Mouse (Mus musculus) hindbrain, embryonic 11.5 days (tissue): ENCODE results near the gene A930002H24Rik. TPM values are rescaled to one million over a fixed set of nuclear protein-coding genes. Genes with fewer than 3 reads are reported as not detected.
A peak's percentile ranks its signal among the peaks of the same experiment; 100 is the strongest.

Experiments used
- ATAC-seq: fragments of 200-750 bp; cut with Nextera tagmentation; 2 replicates; pipeline ENCODE4 v1.8.0; 2017; ENCODE audit warnings: mild to moderate bottlenecking, moderate TSS enrichment, moderate library complexity; ENCODE audit not compliant: low FRiP score
- DNase-seq: peaks from one replicate; pipeline ENCODE4 v3.0.0-alpha.2; 2015; ENCODE audit warnings: low spot score
- H3K27ac ChIP-seq: fragments of 300-500 bp; sonication (generic); 2 replicates; pipeline ENCODE4 v1.5.1; 2014; ENCODE audit warnings: mild to moderate bottlenecking, low read depth, low read length
- H3K27me3 ChIP-seq: fragments of 300-500 bp; sonication (generic); 2 replicates; pipeline ENCODE4 v1.6.1; 2014; ENCODE audit warnings: mild to moderate bottlenecking, low read length, moderate library complexity, mixed read lengths; ENCODE audit not compliant: control insufficient read depth, insufficient read depth
- H3K36me3 ChIP-seq: fragments of 300-500 bp; sonication (generic); 2 replicates; pipeline ENCODE4 v1.6.1; 2014; ENCODE audit warnings: mild to moderate bottlenecking, low read length, moderate library complexity, mixed read lengths; ENCODE audit not compliant: control insufficient read depth, insufficient read depth
- H3K4me1 ChIP-seq: fragments of 300-500 bp; sonication (generic); replicated peaks from 2 replicates; pipeline ENCODE4 v1.6.1; 2014; ENCODE audit warnings: low read length, mixed read lengths; ENCODE audit not compliant: control insufficient read depth, insufficient read depth
- H3K4me2 ChIP-seq: fragments of 300-500 bp; sonication (generic); replicated peaks from 2 replicates; pipeline ENCODE4 v1.6.1; 2014; ENCODE audit warnings: mild to moderate bottlenecking, low read depth, low read length
- H3K4me3 ChIP-seq: fragments of 300-500 bp; sonication (generic); 2 replicates; pipeline ENCODE4 v1.5.1; 2014; ENCODE audit warnings: low read depth, low read length
- H3K9ac ChIP-seq: fragments of 300-500 bp; sonication (generic); 2 replicates; pipeline ENCODE4 v1.6.1; 2014; ENCODE audit warnings: low read depth, low read length
- H3K9me3 ChIP-seq: fragments of 300-500 bp; sonication (generic); 2 replicates; pipeline ENCODE4 v1.6.1; 2016; ENCODE audit warnings: low read length; ENCODE audit not compliant: control insufficient read depth
- WGBS: fragments of 180-500 bp; shearing (Covaris S2); extraction: QIAGEN DNeasy Blood & Tissue Kit; methylation state at CpG from one replicate; pipeline ENCODE4 v1.1.7; 2014; 5-methylcytosine and 5-hydroxymethylcytosine counted together
- polyA plus RNA-seq: library from polyadenylated mRNA; unstranded; fragments of >200 nt; fragmentation: Nextera tagmentation; extraction: Ambion mirVana; gene quantifications from 2 replicates; pipeline ENCODE4 v1.2.1, GENCODE M21; 2014

A930002H24Rik gene
- polyA plus RNA-seq = 2.3 and 5.6 TPM in 2 replicates

DNA sequence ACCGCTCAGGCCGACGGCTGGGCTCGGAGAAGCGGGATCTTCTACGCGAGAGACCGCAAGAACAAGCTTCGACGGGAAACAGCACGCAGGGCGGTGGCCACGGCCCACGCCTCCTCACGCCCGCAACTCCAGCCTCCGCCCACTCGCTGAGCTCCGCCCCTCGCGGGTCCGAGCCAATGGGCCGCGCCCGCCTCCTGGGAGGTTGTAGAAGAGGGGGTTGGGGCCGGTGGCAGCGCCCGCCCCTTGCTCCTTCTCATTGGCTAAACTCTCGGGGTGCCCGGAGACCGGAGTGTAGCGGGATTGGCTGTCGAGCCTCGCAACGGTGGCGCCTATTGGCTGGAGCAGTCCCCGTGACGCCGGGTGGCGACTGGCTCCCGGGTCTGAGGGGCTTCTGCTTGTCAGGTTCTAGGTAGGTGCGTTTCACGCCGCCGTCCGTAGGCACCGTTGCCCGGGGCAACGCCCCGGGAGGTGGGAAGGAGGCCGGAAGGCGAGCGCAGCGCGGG lies at the start of gene A930002H24Rik:
A930002H24Rik (minus strand) TSS at position 145 of the 503 bp plus-strand sequence.
- under 1% methylated on average over 52 of the region's 55 CpGs for WGBS
- Histone ChIP-seq H3K9me3 (no peaks in the 10 kb centered on the region), H3K36me3 (no peaks in the 10 kb centered on the region), H3K4me2 (peak within 1 kb of the TSS; percentile 92), H3K4me3 (peak within 1 kb of the TSS; percentile 74), H3K27ac (peak within 1 kb of the TSS; percentile 76), H3K9ac (peak within 1 kb of the TSS; percentile 74), H3K27me3 (no peaks in the 10 kb centered on the region), H3K4me1 (no peaks in the 10 kb centered on the region)
- DNase-seq (peak; percentile 98), ATAC-seq (peak; percentile 100)

DNA sequence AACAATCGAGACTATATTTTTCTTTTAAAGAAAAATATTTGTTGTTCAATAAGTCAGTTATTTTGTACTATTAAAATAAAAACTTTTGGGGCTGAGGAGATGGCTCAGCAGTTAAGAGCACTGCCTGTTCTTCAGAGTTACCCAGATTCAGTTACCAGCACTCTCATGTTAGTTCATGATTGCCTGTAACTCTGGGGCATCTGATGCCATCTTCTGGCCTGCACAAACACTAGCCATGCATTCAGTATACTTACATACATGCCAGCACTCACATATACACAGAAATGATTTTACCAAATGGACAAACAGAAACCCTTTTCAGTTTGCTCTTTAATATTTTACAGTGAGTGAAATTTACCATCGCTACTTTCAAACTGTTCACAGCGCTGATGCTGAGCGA lies 45.7 kb upstream of the A930002H24Rik start:
- Histone ChIP-seq H3K9ac (no peak overlapping the region), H3K4me1 (no peaks in the 10 kb centered on the region), H3K27me3 (no peaks in the 10 kb centered on the region), H3K4me3 (no peak overlapping the region), H3K36me3 (no peaks in the 10 kb centered on the region), H3K27ac (no peak overlapping the region), H3K9me3 (no peaks in the 10 kb centered on the region), H3K4me2 (no peak overlapping the region)
- 91% methylated on average over 4 of the region's 4 CpGs for WGBS
- ATAC-seq = no peak
- DNase-seq = no peak

DNA sequence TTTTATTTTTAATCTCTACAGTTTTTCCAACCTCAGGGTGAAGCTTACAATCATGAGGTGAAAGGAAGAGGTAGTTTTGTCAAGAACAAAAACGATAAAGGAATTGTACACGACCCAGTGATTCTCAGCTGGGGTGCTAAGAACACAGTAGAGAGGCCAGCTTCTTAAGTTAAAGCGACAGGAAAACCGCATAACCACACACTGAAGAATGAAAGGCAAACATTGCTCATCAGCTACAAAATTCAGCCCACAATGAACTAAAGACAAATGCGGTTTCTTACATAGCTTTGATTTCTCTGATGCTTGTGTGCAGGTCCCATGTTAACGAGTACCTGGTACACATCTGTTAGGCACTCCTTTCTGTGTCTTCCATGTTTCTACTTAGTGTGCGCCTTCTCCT lies 33.5 kb upstream of the A930002H24Rik start:
- ATAC-seq (no peak), DNase-seq (no peak)
- H3K4me1 ChIP-seq = no peaks in the 10 kb centered on the region
- H3K36me3 ChIP-seq = no peaks in the 10 kb centered on the region
- H3K27me3 ChIP-seq = no peaks in the 10 kb centered on the region
- WGBS = 87% methylated on average over 7 of the region's 7 CpGs
- H3K9me3 ChIP-seq = no peaks in the 10 kb centered on the region
- no peak overlapping the region for H3K27ac ChIP-seq
- H3K4me2 ChIP-seq = no peak overlapping the region
- no peak overlapping the region for H3K4me3 ChIP-seq
- no peak overlapping the region for H3K9ac ChIP-seq

DNA sequence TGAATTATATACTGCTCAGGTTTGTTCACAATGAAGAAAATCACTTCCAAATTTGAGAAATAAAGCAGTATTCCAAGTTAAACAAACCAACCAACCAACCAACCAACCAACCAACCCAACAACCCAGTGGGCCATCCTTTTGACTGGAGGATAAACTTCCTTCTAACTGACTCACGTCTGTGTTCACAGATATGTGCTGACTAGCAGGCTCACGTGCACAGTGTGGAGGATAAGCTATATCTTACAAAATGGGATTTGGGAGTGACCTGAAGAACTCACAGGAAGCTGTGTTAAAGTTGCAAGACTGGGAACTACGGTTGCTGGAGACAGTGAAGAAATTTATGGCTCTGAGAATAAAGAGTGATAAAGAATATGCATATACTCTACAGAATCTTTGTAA lies 32.2 kb upstream of the A930002H24Rik start:
- no peaks in the 10 kb centered on the region for H3K27me3 ChIP-seq
- ATAC-seq (no peak), DNase-seq (no peak)
- no peak overlapping the region for H3K4me3 ChIP-seq
- no peak overlapping the region for H3K9ac ChIP-seq
- H3K9me3 ChIP-seq = no peaks in the 10 kb centered on the region
- H3K4me2 ChIP-seq = no peak overlapping the region
- WGBS = 87% methylated on average over 3 of the region's 3 CpGs
- H3K4me1 ChIP-seq = no peaks in the 10 kb centered on the region
- H3K27ac ChIP-seq = no peak overlapping the region
- H3K36me3 ChIP-seq = no peaks in the 10 kb centered on the region

DNA sequence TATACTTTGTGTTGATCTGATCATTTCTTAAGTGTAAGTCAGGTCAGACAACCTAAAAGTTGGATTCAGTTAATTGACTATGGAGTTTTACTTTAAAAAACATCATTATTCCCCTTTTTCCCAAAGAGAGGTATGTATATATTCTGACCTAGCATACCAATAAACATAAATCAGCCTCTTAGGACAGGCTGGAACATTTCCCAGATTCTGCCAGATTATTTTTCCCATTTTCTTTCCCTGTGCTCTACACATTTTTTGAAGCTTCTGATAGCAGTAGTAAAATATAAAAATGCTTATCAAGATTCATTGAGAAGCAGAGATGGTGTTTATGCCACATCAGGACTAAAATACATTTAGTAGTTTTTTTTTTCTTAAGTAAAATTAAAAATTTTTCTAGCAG lies 27.0 kb upstream of the A930002H24Rik start:
- Histone ChIP-seq H3K27ac (no peak overlapping the region), H3K36me3 (no peaks in the 10 kb centered on the region), H3K27me3 (no peaks in the 10 kb centered on the region), H3K4me3 (no peak overlapping the region), H3K9ac (no peak overlapping the region), H3K4me1 (no peaks in the 10 kb centered on the region), H3K4me2 (no peak overlapping the region), H3K9me3 (no peaks in the 10 kb centered on the region)
- no peak for DNase-seq
- ATAC-seq = no peak

DNA sequence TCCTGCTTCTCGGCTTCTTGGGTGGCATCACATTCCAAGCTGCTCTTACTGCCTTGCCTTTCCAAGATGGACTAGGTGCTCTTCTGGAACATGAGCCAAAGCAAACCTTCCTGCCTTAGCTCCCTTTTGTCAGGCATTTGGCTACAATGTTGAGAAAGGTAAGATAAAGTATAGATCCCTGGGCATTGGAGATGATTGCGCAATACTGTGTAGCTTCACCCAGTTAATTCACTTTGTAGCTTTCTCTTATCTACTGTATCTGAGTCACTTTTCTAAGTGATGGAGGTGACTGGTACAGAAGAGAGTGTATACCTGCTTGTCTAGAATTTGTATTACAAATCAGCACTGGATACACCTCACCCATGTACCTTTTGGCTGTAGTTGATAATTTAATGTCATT lies 23.4 kb upstream of the A930002H24Rik start:
- H3K4me1 ChIP-seq = no peaks in the 10 kb centered on the region
- no peak overlapping the region for H3K4me3 ChIP-seq
- no peak overlapping the region for H3K9ac ChIP-seq
- H3K36me3 ChIP-seq = no peaks in the 10 kb centered on the region
- no peaks in the 10 kb centered on the region for H3K27me3 ChIP-seq
- H3K4me2 ChIP-seq = no peak overlapping the region
- no peak overlapping the region for H3K27ac ChIP-seq
- no peaks in the 10 kb centered on the region for H3K9me3 ChIP-seq
- 95% methylated on average over 2 of the region's 2 CpGs for WGBS
- ATAC-seq (no peak), DNase-seq (no peak)

DNA sequence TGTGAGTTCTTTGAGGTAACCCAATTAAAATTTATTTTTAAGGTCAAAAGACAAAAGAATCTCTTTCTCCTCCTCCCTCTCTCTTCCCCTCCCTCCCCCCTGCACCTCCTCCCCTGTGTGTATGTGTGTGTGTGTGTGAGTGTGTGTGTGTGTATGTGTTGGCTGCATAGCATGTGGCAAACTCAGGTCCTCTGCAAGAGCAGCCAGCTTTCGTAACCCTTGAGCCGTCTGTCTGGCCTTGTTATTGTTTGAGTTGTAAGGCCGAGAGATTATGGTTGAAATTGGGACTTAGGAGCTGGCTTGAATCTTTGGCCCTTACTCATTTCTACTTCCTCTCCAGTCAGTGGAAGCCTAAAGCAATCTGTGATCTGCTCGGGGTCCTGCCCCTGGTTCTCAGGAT lies 16.4 kb upstream of the A930002H24Rik start:
- Histone ChIP-seq H3K27me3 (no peaks in the 10 kb centered on the region), H3K4me1 (no peaks in the 10 kb centered on the region), H3K9me3 (no peaks in the 10 kb centered on the region), H3K9ac (no peak overlapping the region), H3K4me2 (no peak overlapping the region), H3K36me3 (no peaks in the 10 kb centered on the region), H3K27ac (no peak overlapping the region), H3K4me3 (no peak overlapping the region)
- no peak for DNase-seq
- ATAC-seq = no peak
- 88% methylated on average over 4 of the region's 4 CpGs for WGBS

DNA sequence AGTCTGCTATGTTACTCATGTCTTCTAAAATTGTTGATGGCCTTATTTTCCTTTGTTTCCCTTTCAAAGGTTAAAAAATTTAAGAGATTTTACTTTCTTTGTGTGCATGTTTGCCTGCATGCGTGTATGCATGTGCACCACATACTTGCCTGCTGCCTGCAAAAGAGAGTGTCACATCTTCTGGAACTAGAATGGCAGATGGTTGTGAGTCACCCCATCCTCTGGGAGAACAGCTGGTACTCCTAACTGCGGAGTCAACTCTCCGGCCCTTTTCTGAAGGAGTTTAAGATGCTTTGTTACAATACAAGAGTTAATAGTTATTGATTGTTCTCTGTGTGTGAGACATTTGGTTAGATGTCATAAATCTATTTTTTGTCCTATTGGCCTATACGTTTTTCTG lies 15.3 kb upstream of the A930002H24Rik start:
- ATAC-seq (peak; percentile 76), DNase-seq (peak; percentile 11)
- Histone ChIP-seq H3K36me3 (no peaks in the 10 kb centered on the region), H3K27me3 (no peaks in the 10 kb centered on the region), H3K4me3 (no peak overlapping the region), H3K9me3 (no peaks in the 10 kb centered on the region), H3K4me2 (no peak overlapping the region), H3K4me1 (no peaks in the 10 kb centered on the region), H3K9ac (no peak overlapping the region), H3K27ac (no peak overlapping the region)
- 76% methylated on average over 4 of the region's 4 CpGs for WGBS

DNA sequence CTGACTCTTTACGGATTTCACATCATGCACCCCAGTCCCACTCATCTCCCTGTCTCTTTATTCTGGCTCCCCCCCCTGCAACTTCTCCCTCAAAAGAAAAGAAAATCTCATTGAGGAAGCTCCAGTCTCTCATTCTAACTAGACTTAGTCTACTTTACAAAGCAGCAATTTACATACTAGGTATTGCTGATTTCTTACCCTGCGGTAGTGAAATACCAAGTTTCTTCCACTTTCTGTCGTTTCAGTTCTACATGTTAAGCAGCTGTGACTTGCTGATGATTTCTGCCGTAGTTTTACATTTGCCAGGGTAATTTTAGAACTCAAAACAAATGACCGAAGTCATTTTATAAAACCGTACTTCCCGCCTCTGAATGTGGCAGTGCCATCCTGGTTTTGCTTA lies 8.2 kb upstream of the A930002H24Rik start:
- Histone ChIP-seq H3K9ac (no peak overlapping the region), H3K27ac (no peak overlapping the region), H3K27me3 (no peaks in the 10 kb centered on the region), H3K4me3 (no peak overlapping the region), H3K4me1 (no peaks in the 10 kb centered on the region), H3K4me2 (no peak overlapping the region), H3K36me3 (no peaks in the 10 kb centered on the region), H3K9me3 (0 out of 2 replicates have a peak, but pooled peaks cover 3% of the 10 kb centered on the region)
- ATAC-seq (no peak), DNase-seq (no peak)
- WGBS = 90% methylated on average over 7 of the region's 7 CpGs
